Mouse (Mus musculus): ENCODE measurements around the gene Gm20721. TPM values are rescaled to one million over a fixed set of nuclear protein-coding genes. Genes with fewer than 3 reads are reported as not detected.

The Gm20721 gene
- polyA plus RNA-seq, 1 experiment from 2014 or later: 8.2 TPM

DNA sequence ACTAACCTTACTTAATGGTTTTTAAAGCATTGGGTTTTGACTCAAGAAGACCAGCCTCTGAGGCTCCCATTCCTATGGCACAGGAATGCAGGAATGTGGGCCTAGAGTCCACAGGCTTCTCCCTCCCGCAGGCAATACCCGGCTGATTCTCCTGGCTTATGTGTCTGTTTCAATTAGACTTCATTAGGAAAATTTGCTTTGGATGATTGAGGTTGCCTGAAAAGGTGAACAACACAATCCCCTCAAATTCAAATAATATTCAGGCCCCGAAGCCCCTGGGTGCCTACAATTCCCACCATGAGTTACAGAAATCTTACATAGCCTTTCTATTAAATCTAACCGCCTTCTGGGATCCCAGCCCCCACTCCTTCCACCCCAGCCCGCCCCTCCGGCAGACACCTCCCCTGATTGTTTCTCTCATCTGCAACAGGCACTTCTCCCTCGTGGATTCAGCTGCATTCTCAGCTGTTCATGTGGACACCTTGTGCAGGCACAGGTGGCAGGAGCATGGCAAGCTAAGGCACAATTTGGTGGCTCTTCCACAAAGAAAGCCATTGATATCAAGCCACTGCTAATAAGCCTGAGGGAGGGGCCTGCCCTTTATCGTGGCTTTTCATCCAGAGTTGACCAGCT, 55.4 kb downstream of the Gm20721 start:
- Histone ChIP-seq H3K27ac (peak overlapping the region; percentile 34), H3K4me2 (peak overlapping the region; percentile 54), H3K9ac (peak overlapping the region; percentile 31; the same call in 1 of the 2 replicates), H3K9me3 (peaks cover 11% of the 10 kb centered on the region; the same call in 1 of the 2 replicates), H3K27me3 (replicated peaks) (peaks cover 22% of the 10 kb centered on the region), H3K4me3 (peak overlapping the region; percentile 31), H3K36me3 (replicated peaks) (peaks cover under 1% of the 10 kb centered on the region), H3K4me1 (peaks cover 43% of the 10 kb centered on the region)
- ATAC-seq (replicated peaks): no peak
- 51% methylated on average over 8 of the region's 8 CpGs for WGBS

DNA sequence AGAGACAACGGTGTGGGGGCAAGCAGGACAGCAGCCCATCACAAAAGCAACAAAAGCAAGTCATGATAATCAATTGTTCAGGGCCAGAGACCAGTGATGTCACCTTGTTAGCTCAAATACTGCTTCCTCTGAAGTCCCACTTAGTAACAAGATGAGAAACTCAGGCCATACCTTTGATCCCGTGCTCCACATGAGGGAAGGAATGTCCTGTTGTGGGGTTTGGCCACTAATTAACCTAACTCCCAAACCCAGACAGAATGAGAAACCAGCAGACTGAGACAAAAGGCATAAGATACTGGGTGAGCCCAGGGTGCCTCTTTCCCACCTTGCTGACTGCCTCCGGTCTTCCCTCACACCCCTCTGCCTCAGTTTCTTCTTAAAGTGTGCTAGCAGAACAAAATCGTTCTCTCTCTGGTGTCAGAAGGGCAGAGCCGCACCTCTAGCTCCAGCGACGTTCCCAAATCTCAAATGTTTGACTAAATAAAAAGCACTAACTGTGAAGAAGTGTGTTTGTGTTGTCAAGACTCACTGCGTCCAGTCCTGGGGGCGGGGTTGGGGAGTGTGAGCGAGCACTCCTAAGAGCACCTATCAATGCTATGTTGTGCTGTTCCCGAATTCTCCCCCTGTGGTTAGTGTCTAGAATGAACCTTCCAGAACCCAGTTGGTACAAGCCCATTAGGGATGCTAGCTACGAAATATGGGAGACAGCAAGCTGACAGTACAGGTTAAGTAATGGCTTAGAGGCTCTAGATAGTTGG, 57.7 kb downstream of the Gm20721 start:
- no peak for ATAC-seq (replicated peaks)
- Histone ChIP-seq H3K36me3 (replicated peaks) (peaks cover 24% of the 10 kb centered on the region), H3K9me3 (peaks cover 10% of the 10 kb centered on the region; the same call in 1 of the 2 replicates), H3K4me1 (peaks cover 50% of the 10 kb centered on the region), H3K27me3 (replicated peaks) (peaks cover 42% of the 10 kb centered on the region), H3K27ac (no peak overlapping the region), H3K4me2 (no peak overlapping the region), H3K9ac (no peak overlapping the region), H3K4me3 (no peak overlapping the region)
- WGBS: 56% methylated on average over 12 of the region's 12 CpGs

DNA sequence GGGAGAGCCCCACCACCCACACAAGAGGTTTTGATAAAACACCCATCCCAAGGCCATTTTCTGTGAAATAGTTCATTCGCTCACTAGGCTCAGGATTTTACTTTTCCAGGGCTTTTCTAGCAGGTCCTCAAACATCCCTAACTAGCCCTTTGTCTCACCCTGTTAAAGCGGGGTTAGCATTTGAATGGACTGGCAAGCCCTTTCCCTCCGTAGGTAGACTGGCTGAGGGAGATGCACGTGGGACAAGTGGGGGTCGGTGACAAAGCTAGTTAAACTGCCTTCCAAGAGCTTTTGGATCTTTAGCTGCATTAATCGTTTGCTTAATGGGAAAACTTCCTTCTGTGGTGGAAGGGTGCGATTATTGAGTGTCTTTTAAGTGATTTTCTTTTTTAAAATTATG, 58.6 kb downstream of the Gm20721 start:
- Histone ChIP-seq H3K9ac (no peak overlapping the region), H3K4me2 (no peak overlapping the region), H3K4me1 (peaks cover 49% of the 10 kb centered on the region), H3K4me3 (no peak overlapping the region), H3K27me3 (replicated peaks) (peaks cover 42% of the 10 kb centered on the region), H3K27ac (no peak overlapping the region), H3K36me3 (replicated peaks) (peaks cover 29% of the 10 kb centered on the region), H3K9me3 (peaks cover 10% of the 10 kb centered on the region; the same call in 1 of the 2 replicates)
- WGBS: 35% methylated on average over 7 of the region's 7 CpGs
- no peak for ATAC-seq (replicated peaks)

DNA sequence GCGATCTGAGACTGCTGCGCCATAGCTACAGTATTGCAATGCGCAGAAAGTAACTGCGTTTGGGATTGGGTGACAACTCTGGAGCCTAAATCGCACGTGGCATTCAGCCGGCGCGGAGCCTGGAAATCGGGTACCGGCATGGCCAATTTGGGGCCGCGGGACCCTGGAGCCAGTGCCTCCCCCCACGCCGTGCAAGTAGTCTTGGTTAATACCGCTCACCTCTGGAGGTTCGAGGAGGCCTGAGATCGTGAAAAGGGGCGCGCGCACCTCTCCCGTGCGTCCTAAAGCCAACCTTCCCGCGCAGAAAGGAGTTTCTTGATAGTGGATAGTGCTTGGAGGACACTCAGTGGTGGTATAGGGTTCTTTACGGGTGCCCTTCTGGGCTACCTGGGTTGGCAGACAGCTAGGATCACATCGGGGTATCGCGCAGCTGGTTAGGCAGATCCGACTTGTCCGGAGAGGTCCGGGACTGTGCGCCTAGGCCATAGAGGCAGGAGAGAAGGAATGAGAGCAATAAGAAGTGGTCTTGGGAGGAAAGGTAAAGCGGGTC, 60.5 kb downstream of the Gm20721 start:
- ATAC-seq (replicated peaks): no peak
- H3K4me1 ChIP-seq: peaks cover 30% of the 10 kb centered on the region
- H3K27ac ChIP-seq: no peak overlapping the region
- no peak overlapping the region for H3K9ac ChIP-seq
- WGBS: 45% methylated on average over 34 of the region's 34 CpGs
- H3K27me3 ChIP-seq (replicated peaks): peaks cover 47% of the 10 kb centered on the region
- H3K9me3 ChIP-seq: peaks cover 10% of the 10 kb centered on the region; the same call in 1 of the 2 replicates
- H3K4me2 ChIP-seq: no peak overlapping the region
- peak overlapping the region; percentile 28; the same call in 1 of the 2 replicates for H3K4me3 ChIP-seq
- H3K36me3 ChIP-seq (replicated peaks): peaks cover 29% of the 10 kb centered on the region

DNA sequence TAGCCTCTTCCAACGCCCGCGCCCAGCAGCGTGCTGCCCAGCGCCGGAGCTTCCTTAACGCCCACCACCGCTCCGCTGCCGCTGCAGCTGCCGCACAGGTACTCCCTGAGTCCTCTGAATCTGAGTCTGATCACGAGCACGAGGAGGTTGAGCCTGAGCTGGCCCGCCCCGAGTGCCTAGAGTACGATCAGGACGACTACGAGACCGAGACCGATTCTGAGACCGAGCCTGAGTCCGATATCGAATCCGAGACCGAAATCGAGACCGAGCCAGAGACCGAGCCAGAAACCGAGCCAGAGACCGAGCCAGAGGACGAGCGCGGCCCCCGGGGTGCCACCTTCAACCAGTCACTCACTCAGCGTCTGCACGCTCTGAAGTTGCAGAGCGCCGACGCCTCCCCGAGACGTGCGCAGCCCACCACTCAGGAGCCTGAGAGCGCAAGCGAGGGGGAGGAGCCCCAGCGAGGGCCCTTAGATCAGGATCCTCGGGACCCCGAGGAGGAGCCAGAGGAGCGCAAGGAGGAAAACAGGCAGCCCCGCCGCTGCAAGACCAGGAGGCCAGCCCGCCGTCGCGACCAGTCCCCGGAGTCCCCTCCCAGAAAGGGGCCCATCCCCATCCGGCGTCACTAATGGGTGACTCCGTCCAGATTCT, 61.6 kb downstream of the Gm20721 start:
- peaks cover 29% of the 10 kb centered on the region for H3K36me3 ChIP-seq (replicated peaks)
- peaks cover 10% of the 10 kb centered on the region; the same call in 1 of the 2 replicates for H3K9me3 ChIP-seq
- H3K4me2 ChIP-seq: peak overlapping the region; percentile 51
- WGBS: 51% methylated on average over 58 of the region's 58 CpGs
- H3K4me3 ChIP-seq: peak overlapping the region; percentile 28
- H3K27ac ChIP-seq: no peak overlapping the region
- peaks cover 47% of the 10 kb centered on the region for H3K27me3 ChIP-seq (replicated peaks)
- H3K4me1 ChIP-seq: peaks cover 19% of the 10 kb centered on the region
- peak; percentile 34; the same call in 1 of the 2 replicates for ATAC-seq (replicated peaks)
- no peak overlapping the region for H3K9ac ChIP-seq

DNA sequence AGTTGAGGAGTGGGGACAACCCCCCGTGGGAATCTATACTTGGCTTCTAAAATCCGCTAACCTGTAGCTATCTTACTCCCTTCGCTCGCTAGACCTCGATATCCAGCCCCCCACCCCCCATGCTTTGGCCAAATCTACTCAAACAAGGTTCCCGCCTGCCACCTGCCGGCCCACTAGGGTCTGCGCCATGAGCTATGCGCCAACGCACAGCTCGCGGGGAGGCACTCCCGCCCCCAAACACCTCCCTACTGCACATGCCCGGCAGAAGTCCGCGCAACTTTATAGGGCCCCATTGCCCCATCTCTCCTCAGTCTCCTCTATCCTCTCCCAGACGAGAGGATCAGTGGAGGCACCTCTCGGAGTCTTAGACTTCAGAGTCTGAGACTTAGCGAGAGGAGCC, 62.5 kb downstream of the Gm20721 start, which contains the start of gene Gnas:
Gene Gnas (plus strand): TSS at position 310 of the 400 bp plus-strand sequence.
- Histone ChIP-seq H3K4me3 (peak within 1 kb of the TSS; percentile 28), H3K36me3 (replicated peaks) (peaks cover 29% of the 10 kb centered on the region), H3K9me3 (peaks cover 10% of the 10 kb centered on the region; the same call in 1 of the 2 replicates), H3K9ac (no peak within 1 kb of the TSS), H3K27me3 (replicated peaks) (peaks cover 47% of the 10 kb centered on the region), H3K4me1 (peaks cover 19% of the 10 kb centered on the region), H3K4me2 (peak within 1 kb of the TSS; percentile 51), H3K27ac (no peak within 1 kb of the TSS)
- 49% methylated on average over 19 of the region's 19 CpGs for WGBS
- peak; percentile 58 for ATAC-seq (replicated peaks)

DNA sequence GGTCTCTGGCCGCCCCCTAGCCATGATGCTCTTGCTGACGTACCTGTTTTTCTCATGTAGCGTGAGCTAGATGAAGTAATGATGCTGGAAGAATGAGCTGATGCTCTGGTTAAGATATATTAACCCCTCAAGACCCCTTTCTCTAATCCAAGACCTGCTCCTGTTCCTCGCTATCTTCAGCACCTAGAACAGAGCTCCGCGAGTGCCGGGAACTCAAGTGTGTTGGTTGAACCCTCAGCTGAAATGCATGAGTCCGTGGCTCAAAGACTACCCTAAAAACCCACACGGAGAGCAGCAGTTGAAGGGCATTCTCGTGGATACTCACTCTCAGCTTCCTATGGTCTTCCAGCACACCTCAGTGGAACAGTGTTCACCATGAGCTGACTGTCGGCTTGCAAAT, 63.2 kb downstream of the Gm20721 start:
- 53% methylated on average over 11 of the region's 11 CpGs for whole genome bisulfite sequencing
- Histone ChIP-seq H3K27me3 (replicated peaks) (peaks cover 41% of the 10 kb centered on the region), H3K4me3 (peak overlapping the region; percentile 28)

More for the DNA sequence above, 63.2 kb downstream of the Gm20721 start:
- ATAC-seq (replicated peaks): no peak
- Histone ChIP-seq H3K9ac (no peak overlapping the region), H3K9me3 (peaks cover 10% of the 10 kb centered on the region; the same call in 1 of the 2 replicates), H3K4me2 (peak overlapping the region; percentile 51), H3K36me3 (replicated peaks) (peaks cover 29% of the 10 kb centered on the region), H3K27ac (no peak overlapping the region), H3K4me1 (peaks cover 19% of the 10 kb centered on the region)

Other genes with a start within 250 kb of the Gm20721 start
- gene Npepl1, start 236.4 kb downstream of the Gm20721 start, polyA plus RNA-seq (2015; fragmentation: Nextera tagmentation; extraction: Ambion mirVana): 17.4 and 19.6 TPM in 2 replicates
- gene Gnas, start 62.4 kb downstream of the Gm20721 start, polyA plus RNA-seq (2015; fragmentation: Nextera tagmentation; extraction: Ambion mirVana): 1,362 and 1,368 TPM in 2 replicates
- gene Nelfcd, start 69.1 kb upstream of the Gm20721 start, polyA plus RNA-seq (2015; fragmentation: Nextera tagmentation; extraction: Ambion mirVana): 114 and 118 TPM in 2 replicates
- gene Ctsz, start 92.3 kb upstream of the Gm20721 start, polyA plus RNA-seq (2015; fragmentation: Nextera tagmentation; extraction: Ambion mirVana): 63.8 and 79.7 TPM in 2 replicates
- gene Tubb1, start 104.0 kb upstream of the Gm20721 start, polyA plus RNA-seq (2015; fragmentation: Nextera tagmentation; extraction: Ambion mirVana): 0.50 and 0.79 TPM in 2 replicates
- gene Atp5e, start 117.4 kb upstream of the Gm20721 start, polyA plus RNA-seq (2015; fragmentation: Nextera tagmentation; extraction: Ambion mirVana): 656 and 712 TPM in 2 replicates
- 108 and 113 TPM in 2 replicates for gene Prelid3b, start 126.4 kb upstream of the Gm20721 start, polyA plus RNA-seq (2015; fragmentation: Nextera tagmentation; extraction: Ambion mirVana)